Mouse (Mus musculus) 3T3-L1 (cell line): ENCODE measurements around the gene Sept8.

ENCODE experiments used
- DNase-seq: peaks from one replicate; pipeline ENCODE4 v3.0.0-alpha.2; 2015; ENCODE audit warnings: low read depth, low spot score

Gene Sept8

GRCm38 (mm10) chr11:53519207-53520121 is at the start of gene Sept8:
Sept8 (plus strand) TSS chr11:53519257.
- peak; percentile 59 for DNase-seq

DNA sequence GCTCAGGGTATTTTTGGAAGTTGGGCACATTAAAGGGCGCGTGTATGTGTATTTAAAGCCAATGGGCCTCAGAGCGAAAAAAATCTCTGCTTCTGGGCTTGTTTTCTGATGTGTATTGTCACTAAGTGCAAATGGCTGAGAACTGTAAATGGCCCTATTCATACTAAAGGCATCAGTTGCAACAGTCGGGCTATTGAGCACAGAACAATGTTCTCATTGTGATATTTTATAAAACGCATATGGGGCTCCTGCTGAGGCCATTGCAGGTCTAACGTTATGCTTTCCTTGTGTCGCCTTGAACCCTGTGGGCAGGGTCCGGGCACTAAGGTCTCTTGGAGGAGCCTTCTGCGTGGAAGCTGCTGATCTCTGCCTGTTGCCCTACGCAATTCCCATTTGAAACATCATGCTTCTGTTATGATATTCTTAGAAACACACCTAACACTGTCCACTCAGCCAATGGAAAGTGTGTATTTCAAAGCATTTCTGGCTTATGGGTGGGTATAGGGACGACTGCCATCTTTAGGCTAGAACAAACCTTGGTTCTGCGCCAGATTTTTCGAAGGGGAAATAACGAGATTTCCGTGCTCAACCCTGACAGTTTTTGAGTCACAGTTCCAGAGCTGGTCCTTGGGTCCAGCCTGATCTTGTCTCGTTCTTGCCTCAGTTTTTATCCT is 49.6 kb upstream of the Sept8 start:
- DNase-seq, result no peak

GRCm38 (mm10) chr11:53469968-53470695 is 48.9 kb upstream of the Sept8 start, which contains the start of gene Gm9837:
Gm9837 (minus strand) TSS chr11:53470479.
- peak; percentile 91 for DNase-seq

DNA sequence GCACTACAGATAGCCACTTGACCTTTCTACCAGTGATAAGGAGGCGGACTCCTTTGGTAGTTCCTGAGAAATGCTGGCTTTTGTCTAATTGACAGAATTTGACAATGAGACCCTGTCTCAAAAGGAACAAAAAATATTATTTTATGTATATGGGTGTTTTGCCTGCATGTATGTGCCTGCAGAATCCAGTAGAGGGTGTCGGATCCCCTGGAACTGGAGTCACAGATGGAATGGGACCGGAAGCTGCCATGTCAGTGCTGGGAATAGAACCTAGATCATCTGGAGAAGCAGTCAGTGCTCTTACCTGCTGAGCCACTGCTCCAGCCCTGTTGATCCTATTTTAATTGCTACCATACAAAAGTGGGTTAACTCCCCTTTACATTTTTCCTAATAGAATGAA is 46.3 kb upstream of the Sept8 start:
- no peak for DNase-seq

DNA sequence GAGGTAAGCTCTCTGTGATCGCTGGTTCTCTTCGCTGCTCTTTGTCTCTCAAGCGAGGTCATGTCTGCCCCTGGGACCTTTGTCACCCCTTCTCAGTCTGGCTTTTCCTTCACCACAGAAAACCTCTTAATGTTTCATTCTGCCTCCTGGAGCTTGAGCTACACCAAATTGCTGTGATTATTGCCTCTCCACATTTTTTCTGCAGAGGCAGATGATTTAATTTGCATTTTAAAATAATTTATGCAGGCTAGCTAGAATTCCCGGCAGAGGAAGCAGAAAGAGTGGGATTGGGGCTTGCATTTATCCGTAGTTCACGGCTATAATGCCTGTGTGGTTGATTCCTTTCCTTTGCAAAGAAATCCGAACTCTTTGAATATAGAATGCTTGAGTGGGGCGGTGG is 43.4 kb upstream of the Sept8 start:
- no peak for DNase-seq

DNA sequence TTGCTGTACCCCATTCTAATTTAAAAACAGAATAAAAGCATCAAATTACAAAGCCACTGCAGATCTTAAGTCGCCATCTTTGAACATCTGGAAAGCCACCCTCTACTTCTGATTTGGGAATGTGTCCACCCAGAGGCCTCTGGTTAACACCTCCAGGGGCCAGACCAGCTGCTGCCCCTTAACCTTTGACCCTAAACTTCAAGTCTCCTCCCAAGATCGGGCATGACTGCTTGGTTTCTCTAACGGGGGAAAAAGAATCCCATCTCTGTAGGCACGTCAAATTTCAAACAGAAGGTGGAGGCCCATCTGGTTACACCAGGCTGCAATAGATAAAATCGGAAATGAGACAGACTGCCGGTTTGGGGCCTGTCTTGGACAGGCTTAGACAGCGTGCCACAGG is 41.2 kb upstream of the Sept8 start:
- DNase-seq, result no peak

DNA sequence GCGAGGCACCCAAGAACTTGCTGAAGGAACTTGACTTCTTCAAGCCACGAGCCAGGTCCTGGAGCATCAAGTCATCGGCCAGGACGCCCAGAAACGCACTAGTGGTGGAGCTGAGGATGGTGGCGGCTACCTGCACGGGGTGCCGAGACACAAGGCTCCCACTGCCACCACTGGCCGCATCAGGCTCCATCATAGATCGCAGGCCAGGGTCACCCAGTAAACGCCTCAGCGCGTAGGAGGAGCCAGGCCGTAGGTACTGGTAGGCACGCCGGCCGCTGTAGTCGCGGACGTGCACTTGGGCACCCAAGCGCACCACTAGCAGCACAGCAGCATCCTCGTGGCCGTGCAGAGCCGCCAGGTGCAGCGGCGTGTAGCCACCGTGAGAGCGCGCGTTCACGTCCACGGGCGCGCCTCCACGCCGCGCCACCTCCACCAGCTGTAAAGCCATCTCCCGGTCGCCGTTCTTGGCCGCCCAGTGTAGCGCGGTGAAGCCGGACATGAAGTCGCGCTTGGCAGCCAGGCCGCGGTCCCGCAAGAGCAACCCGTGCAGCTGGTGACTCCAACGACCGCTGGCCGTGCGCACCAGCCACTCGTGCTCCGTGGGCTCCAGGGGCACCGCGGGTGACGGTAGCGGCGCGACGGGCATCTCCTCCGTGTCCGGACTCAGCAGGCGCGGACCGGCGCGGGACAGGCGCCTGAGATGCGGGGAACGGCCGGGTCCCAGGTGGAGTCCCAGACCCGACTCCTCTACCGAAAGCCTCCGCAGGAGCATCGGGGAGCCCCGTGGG is 40.5 kb upstream of the Sept8 start:
- no peak for DNase-seq

DNA sequence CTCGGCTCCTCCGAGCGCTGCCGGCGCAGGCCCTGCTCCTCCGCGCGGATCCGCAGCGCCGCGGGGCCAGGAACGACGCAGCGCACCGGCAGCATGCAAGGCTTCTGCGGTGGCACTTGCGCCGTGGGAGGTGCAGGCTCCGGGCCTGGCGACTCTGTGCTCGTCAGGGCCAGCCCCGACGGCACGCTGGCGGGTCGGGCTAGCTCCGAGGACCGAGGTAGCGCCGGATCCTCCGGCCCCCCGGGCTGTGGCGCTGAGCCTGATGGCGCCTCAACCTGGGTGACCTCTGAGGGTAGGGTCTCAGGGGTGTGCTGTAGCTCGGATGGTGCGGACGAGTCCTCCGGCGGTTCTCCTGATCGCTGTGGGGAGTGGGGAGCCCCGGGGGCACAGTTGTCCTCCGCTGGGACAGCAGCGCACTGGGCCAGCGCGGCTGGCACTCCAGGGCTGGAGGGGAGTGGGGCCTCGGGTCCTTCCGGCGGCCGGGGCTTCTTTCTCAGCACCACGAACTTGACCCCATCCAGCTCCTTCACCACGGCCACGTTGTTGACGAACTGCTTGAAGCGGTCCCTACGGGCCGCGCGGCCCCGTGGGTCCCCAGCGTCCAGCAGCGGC is 39.8 kb upstream of the Sept8 start:
- no peak for DNase-seq

DNA sequence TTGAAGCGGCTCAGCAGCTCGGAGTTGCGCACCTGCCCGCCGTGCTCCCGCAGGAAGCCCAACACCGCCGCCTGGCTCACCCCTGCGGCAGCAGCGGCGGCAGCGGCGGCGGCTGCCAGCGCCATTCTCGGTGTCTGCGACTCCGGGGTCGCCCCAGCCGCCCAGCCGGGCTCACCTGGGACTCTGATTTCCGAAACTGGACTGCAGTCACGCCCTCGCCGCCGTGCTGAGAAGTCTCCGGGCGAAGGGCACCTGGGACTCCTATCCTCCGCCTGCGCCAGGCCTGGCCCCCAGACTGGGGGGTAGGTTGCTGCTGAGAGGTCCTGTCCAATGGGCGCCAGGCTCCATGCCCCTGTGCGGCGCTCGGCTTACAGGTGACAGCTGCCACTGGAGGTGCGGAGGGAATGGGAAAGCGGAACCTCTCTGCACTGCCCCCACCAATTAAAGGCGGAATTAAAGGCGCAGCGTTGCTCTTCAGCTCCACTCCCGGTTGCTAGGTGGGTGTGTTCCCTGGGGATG is 39.2 kb upstream of the Sept8 start, which contains the start of the genes Gm9945 and Sowaha:
TSS of gene Gm9945 (plus strand) at position 384 of the 519 bp plus-strand sequence.
TSS of gene Sowaha (minus strand) at position 492 of the 519 bp plus-strand sequence.
- DNase-seq, result no peak

- DNase-seq, result no peak
Observed at GRCm38 (mm10) chr11:53481088-53481730, 37.8 kb upstream of the Sept8 start.

GRCm38 (mm10) chr11:53483159-53483891 is 35.7 kb upstream of the Sept8 start:
- DNase-seq, result peak; percentile 50

DNA sequence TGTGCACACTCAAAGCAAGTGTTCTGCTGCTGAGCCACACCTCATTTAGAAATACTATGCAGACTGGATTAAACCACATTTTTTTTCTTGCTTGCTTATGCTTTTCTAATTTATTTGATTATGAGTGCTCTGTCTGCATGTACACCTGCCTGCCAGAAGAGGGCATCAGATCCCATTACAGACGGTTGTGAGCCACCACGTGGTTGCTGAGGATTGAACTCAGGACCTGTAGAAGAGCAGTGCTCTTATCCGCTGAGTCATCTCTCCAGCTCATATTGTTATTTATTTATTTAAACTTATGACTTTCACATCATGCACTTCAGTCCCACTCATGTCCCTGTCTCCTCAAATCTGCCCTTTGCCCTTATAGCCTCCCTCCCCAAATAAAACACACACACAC is 33.3 kb upstream of the Sept8 start:
- DNase-seq, result no peak

- no peak for DNase-seq
Observed at GRCm38 (mm10) chr11:53486351-53486750, 32.7 kb upstream of the Sept8 start.

GRCm38 (mm10) chr11:53486822-53487594 is 32.0 kb upstream of the Sept8 start:
- DNase-seq, result no peak

GRCm38 (mm10) chr11:53489007-53489406 is 30.1 kb upstream of the Sept8 start:
- DNase-seq, result no peak

- no peak for DNase-seq
Observed at GRCm38 (mm10) chr11:53489421-53489820, 29.6 kb upstream of the Sept8 start.

DNA sequence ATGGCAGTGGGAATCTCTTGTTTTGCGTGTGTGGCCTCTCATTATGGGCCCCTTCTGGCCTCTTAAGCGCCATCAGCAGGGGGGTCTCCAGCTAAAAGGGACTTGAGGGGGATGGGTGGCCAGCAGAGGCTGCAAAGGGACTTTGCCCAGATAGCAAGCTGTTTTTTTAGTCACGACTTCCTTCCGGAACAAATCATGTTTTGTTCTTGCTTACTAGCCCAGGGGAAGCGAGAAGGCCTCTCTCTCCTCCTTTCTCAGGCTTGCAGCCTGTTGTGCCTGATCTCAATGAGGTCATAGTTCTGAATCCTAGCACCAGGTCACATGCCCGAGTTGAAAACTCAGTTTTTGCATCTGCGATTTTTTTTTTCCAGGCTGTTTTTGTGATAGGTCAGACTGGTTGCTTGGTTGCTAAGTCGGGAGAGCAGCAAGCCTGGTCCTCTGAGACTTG is 27.1 kb upstream of the Sept8 start:
- no peak for DNase-seq

- no peak for DNase-seq
Observed at GRCm38 (mm10) chr11:53493243-53493955, 25.7 kb upstream of the Sept8 start.
